Mouse (Mus musculus) lung, postnatal 14 days (tissue): ENCODE results near the gene Olfr1497.
"Not testable (repeated sequence)": the region's sequence is repeated elsewhere in the genome, so short reads cannot be mapped to it uniquely, and the experiment has no call there.

Experiments used
- DNase-seq: peaks from one replicate; pipeline ENCODE4 v3.0.0; 2021

Olfr1497 gene

GRCm38 (mm10) chr19:13798102-13798501 is at the start of gene Olfr1497:
Gene Olfr1497 (minus strand): TSS chr19:13798202.
- DNase-seq, result no peak

- DNase-seq, result no peak
Observed at GRCm38 (mm10) chr19:13830388-13830787, 32.4 kb upstream of the Olfr1497 start, which contains the start of gene Olfr1500. Gene Olfr1500 (minus strand): TSS chr19:13830488.

GRCm38 (mm10) chr19:13828447-13828846 is 30.4 kb upstream of the Olfr1497 start:
- no peak for DNase-seq

- no peak for DNase-seq
Observed at GRCm38 (mm10) chr19:13820847-13821246, 22.8 kb upstream of the Olfr1497 start.

GRCm38 (mm10) chr19:13819347-13819746 is 21.3 kb upstream of the Olfr1497 start, which contains the start of gene Olfr1499:
Gene Olfr1499 (minus strand): TSS chr19:13819447.
- no peak for DNase-seq

GRCm38 (mm10) chr19:13818827-13819226 is 20.8 kb upstream of the Olfr1497 start:
- DNase-seq, result no peak

- DNase-seq, result no peak
Observed at GRCm38 (mm10) chr19:13812823-13813222, 14.8 kb upstream of the Olfr1497 start.

- not testable (repeated sequence) for DNase-seq
Observed at GRCm38 (mm10) chr19:13805486-13805885, 7.5 kb upstream of the Olfr1497 start.

GRCm38 (mm10) chr19:13777578-13777977 is 20.4 kb downstream of the Olfr1497 start, which contains the start of gene Olfr1496:
Gene Olfr1496 (plus strand): TSS chr19:13777878.
- DNase-seq, result no peak

GRCm38 (mm10) chr19:13768565-13769276 is 29.3 kb downstream of the Olfr1497 start:
- DNase-seq, result no peak

GRCm38 (mm10) chr19:13764306-13764705 is 33.7 kb downstream of the Olfr1497 start, which contains the start of gene Olfr1495:
Gene Olfr1495 (plus strand): TSS chr19:13764606.
- no peak for DNase-seq

GRCm38 (mm10) chr19:13749366-13749765 is 48.6 kb downstream of the Olfr1497 start:
- no peak for DNase-seq
